Mouse (Mus musculus) limb, embryonic 12.5 days (tissue): ENCODE measurements around the gene Prpsap1. TPM values are rescaled to one million over a fixed set of nuclear protein-coding genes. Genes with fewer than 3 reads are reported as not detected.

Experiments used
- ATAC-seq: fragments of 200-750 bp; cut with Nextera tagmentation; 2 replicates; pipeline ENCODE4 v1.8.0; 2017; ENCODE audit warnings: low read depth, moderate TSS enrichment; ENCODE audit not compliant: insufficient number of reproducible peaks, insufficient read depth, low FRiP score, low TSS enrichment
- H3K27ac ChIP-seq: fragments of 300-500 bp; sonication (generic); 2 replicates; pipeline ENCODE4 v1.5.1; 2016; ENCODE audit warnings: mild to moderate bottlenecking, moderate library complexity
- H3K27me3 ChIP-seq: fragments of 300-500 bp; sonication (generic); 2 replicates; pipeline ENCODE4 v1.6.1; 2016; ENCODE audit warnings: mild to moderate bottlenecking, moderate library complexity
- H3K36me3 ChIP-seq: fragments of 300-500 bp; sonication (generic); 2 replicates; pipeline ENCODE4 v1.6.1; 2016; ENCODE audit warnings: mild to moderate bottlenecking, moderate library complexity
- H3K4me1 ChIP-seq: fragments of 300-500 bp; sonication (generic); replicated peaks from 2 replicates; pipeline ENCODE4 v1.6.1; 2016
- H3K4me2 ChIP-seq: fragments of 300-500 bp; sonication (generic); 2 replicates; pipeline ENCODE4 v1.6.1; 2016; ENCODE audit warnings: mild to moderate bottlenecking, moderate library complexity
- H3K4me3 ChIP-seq: fragments of 300-500 bp; sonication (generic); replicated peaks from 2 replicates; pipeline ENCODE4 v1.5.1; 2016; ENCODE audit warnings: mild to moderate bottlenecking
- H3K9ac ChIP-seq: fragments of 300-500 bp; sonication (generic); replicated peaks from 2 replicates; pipeline ENCODE4 v1.6.1; 2016; ENCODE audit warnings: mild to moderate bottlenecking, moderate library complexity
- H3K9me3 ChIP-seq: fragments of 300-500 bp; sonication (generic); 2 replicates; pipeline ENCODE4 v1.6.1; 2016; ENCODE audit warnings: mild to moderate bottlenecking, moderate library complexity
- WGBS: fragments of 180-500 bp; shearing (Covaris S2); methylation state at CpG from one replicate; pipeline ENCODE4 v1.1.7; 2016; 5-methylcytosine and 5-hydroxymethylcytosine counted together
- polyA plus RNA-seq: library from polyadenylated mRNA; unstranded; fragments of >200 nt; fragmentation: Nextera tagmentation; extraction: Ambion mirVana; gene quantifications from 2 replicates; pipeline ENCODE4 v1.2.1, GENCODE M21; 2016

Gene Prpsap1
- polyA plus RNA-seq, 1 experiment from 2014 or later = 199 TPM

GRCm38 (mm10) chr11:116463338-116463737 lies 30.7 kb downstream of the Prpsap1 start:
- ATAC-seq = peak; percentile 26
- no peaks in the 10 kb centered on the region for H3K36me3 ChIP-seq
- H3K4me2 ChIP-seq = no peak overlapping the region
- WGBS = 67% methylated on average over 5 of the region's 5 CpGs
- H3K9ac ChIP-seq = no peak overlapping the region
- H3K27me3 ChIP-seq = no peaks in the 10 kb centered on the region
- H3K4me1 ChIP-seq = peaks cover 4% of the 10 kb centered on the region
- no peak overlapping the region for H3K4me3 ChIP-seq
- H3K9me3 ChIP-seq = no peaks in the 10 kb centered on the region
- H3K27ac ChIP-seq = no peak overlapping the region

GRCm38 (mm10) chr11:116459786-116460185 lies 34.2 kb downstream of the Prpsap1 start:
- peaks cover 4% of the 10 kb centered on the region for H3K4me1 ChIP-seq
- no peak overlapping the region for H3K9ac ChIP-seq
- no peak overlapping the region for H3K4me2 ChIP-seq
- no peak for ATAC-seq
- no peaks in the 10 kb centered on the region for H3K36me3 ChIP-seq
- no peaks in the 10 kb centered on the region for H3K27me3 ChIP-seq
- no peak overlapping the region for H3K4me3 ChIP-seq
- 73% methylated on average over 4 of the region's 4 CpGs for WGBS
- H3K9me3 ChIP-seq = no peaks in the 10 kb centered on the region
- no peak overlapping the region for H3K27ac ChIP-seq

- H3K27ac ChIP-seq = no peak overlapping the region
- H3K36me3 ChIP-seq = no peaks in the 10 kb centered on the region
- H3K9me3 ChIP-seq = no peaks in the 10 kb centered on the region
- 83% methylated on average over 8 of the region's 8 CpGs for WGBS
- H3K4me2 ChIP-seq = no peak overlapping the region
- no peak overlapping the region for H3K9ac ChIP-seq
- 0 out of 2 replicates have a peak, but pooled peaks cover 8% of the 10 kb centered on the region for H3K4me1 ChIP-seq
- H3K4me3 ChIP-seq = no peak overlapping the region
- no peaks in the 10 kb centered on the region for H3K27me3 ChIP-seq
- no peak for ATAC-seq
Measured at GRCm38 (mm10) chr11:116456234-116456633, 37.8 kb downstream of the Prpsap1 start.

- Histone ChIP-seq H3K4me3 (no peak overlapping the region), H3K9ac (no peak overlapping the region), H3K4me2 (no peak overlapping the region), H3K36me3 (no peaks in the 10 kb centered on the region), H3K9me3 (peaks cover 9% of the 10 kb centered on the region; the same call in 1 of the 2 replicates), H3K27me3 (no peaks in the 10 kb centered on the region), H3K4me1 (0 out of 2 replicates have a peak, but pooled peaks cover 8% of the 10 kb centered on the region), H3K27ac (no peak overlapping the region)
- 88% methylated on average over 10 of the region's 10 CpGs for WGBS
- no peak for ATAC-seq
Measured at GRCm38 (mm10) chr11:116453889-116454288, 40.1 kb downstream of the Prpsap1 start.

- Histone ChIP-seq H3K4me2 (no peak overlapping the region), H3K9me3 (peaks cover 9% of the 10 kb centered on the region; the same call in 1 of the 2 replicates), H3K4me1 (peaks cover 17% of the 10 kb centered on the region), H3K4me3 (no peak overlapping the region), H3K36me3 (no peaks in the 10 kb centered on the region), H3K27ac (no peak overlapping the region), H3K27me3 (peaks cover 22% of the 10 kb centered on the region), H3K9ac (no peak overlapping the region)
- WGBS = 98% methylated on average over 3 of the region's 3 CpGs
- ATAC-seq = no peak
Measured at GRCm38 (mm10) chr11:116449341-116449740, 44.7 kb downstream of the Prpsap1 start.

- H3K4me2 ChIP-seq = no peak overlapping the region
- peaks cover 16% of the 10 kb centered on the region for H3K4me1 ChIP-seq
- no peak overlapping the region for H3K27ac ChIP-seq
- no peaks in the 10 kb centered on the region for H3K36me3 ChIP-seq
- 63% methylated on average over 5 of the region's 5 CpGs for WGBS
- no peak overlapping the region for H3K4me3 ChIP-seq
- ATAC-seq = no peak
- peaks cover 9% of the 10 kb centered on the region; the same call in 1 of the 2 replicates for H3K9me3 ChIP-seq
- H3K27me3 ChIP-seq = peaks cover 22% of the 10 kb centered on the region
- H3K9ac ChIP-seq = no peak overlapping the region
Measured at GRCm38 (mm10) chr11:116447822-116448221, 46.2 kb downstream of the Prpsap1 start.

GRCm38 (mm10) chr11:116446308-116446887 lies 47.6 kb downstream of the Prpsap1 start:
- ATAC-seq = 0 out of 2 replicates have a peak, but pooled peaks have one; percentile 3

GRCm38 (mm10) chr11:116445596-116446307 lies 48.2 kb downstream of the Prpsap1 start:
- Histone ChIP-seq H3K36me3 (no peaks in the 10 kb centered on the region), H3K27ac (no peak overlapping the region), H3K27me3 (peaks cover 22% of the 10 kb centered on the region), H3K4me2 (peak overlapping the region; percentile 20), H3K4me3 (no peak overlapping the region), H3K9me3 (peaks cover 5% of the 10 kb centered on the region; the same call in 1 of the 2 replicates), H3K9ac (no peak overlapping the region), H3K4me1 (peaks cover 18% of the 10 kb centered on the region)
- ATAC-seq = peak; percentile 11; the same call in 1 of the 2 replicates
- 24% methylated on average over 16 of the region's 16 CpGs for WGBS

More at GRCm38 (mm10) chr11:116446308-116446887, 47.6 kb downstream of the Prpsap1 start:
- Histone ChIP-seq H3K4me1 (peaks cover 18% of the 10 kb centered on the region), H3K36me3 (no peaks in the 10 kb centered on the region), H3K27me3 (peaks cover 22% of the 10 kb centered on the region), H3K9me3 (peaks cover 9% of the 10 kb centered on the region; the same call in 1 of the 2 replicates), H3K27ac (no peak overlapping the region), H3K4me3 (no peak overlapping the region), H3K9ac (no peak overlapping the region), H3K4me2 (peak overlapping the region; percentile 11; the same call in 1 of the 2 replicates)
- WGBS = 14% methylated on average over 19 of the region's 19 CpGs

- Histone ChIP-seq H3K9me3 (no peaks in the 10 kb centered on the region), H3K4me2 (no peak overlapping the region), H3K27ac (0 out of 2 replicates have a peak overlapping the region, but pooled peaks have one; percentile 45), H3K36me3 (peaks cover 9% of the 10 kb centered on the region), H3K27me3 (peaks cover 22% of the 10 kb centered on the region), H3K4me3 (no peak overlapping the region), H3K9ac (no peak overlapping the region), H3K4me1 (peaks cover 25% of the 10 kb centered on the region)
- 86% methylated on average over 6 of the region's 6 CpGs for WGBS
- ATAC-seq = no peak
Measured at GRCm38 (mm10) chr11:116443935-116444334, 50.1 kb downstream of the Prpsap1 start.

GRCm38 (mm10) chr11:116443311-116443710 lies 50.7 kb downstream of the Prpsap1 start:
- H3K27ac ChIP-seq = peak overlapping the region; percentile 20; the same call in 1 of the 2 replicates
- WGBS = 88% methylated on average over 6 of the region's 6 CpGs
- H3K27me3 ChIP-seq = peaks cover 22% of the 10 kb centered on the region
- peaks cover 25% of the 10 kb centered on the region for H3K4me1 ChIP-seq
- ATAC-seq = no peak
- 0 out of 2 replicates have a peak overlapping the region, but pooled peaks have one; percentile 8 for H3K9ac ChIP-seq
- no peak overlapping the region for H3K4me2 ChIP-seq
- H3K9me3 ChIP-seq = no peaks in the 10 kb centered on the region
- peaks cover 10% of the 10 kb centered on the region for H3K36me3 ChIP-seq
- H3K4me3 ChIP-seq = no peak overlapping the region

GRCm38 (mm10) chr11:116442867-116443177 lies 51.2 kb downstream of the Prpsap1 start:
- H3K9ac ChIP-seq = peak overlapping the region; percentile 8; the same call in 1 of the 2 replicates

More at GRCm38 (mm10) chr11:116442867-116443177, 51.2 kb downstream of the Prpsap1 start:
- H3K36me3 ChIP-seq = peaks cover 11% of the 10 kb centered on the region
- ATAC-seq = no peak
- H3K4me3 ChIP-seq = no peak overlapping the region
- H3K27ac ChIP-seq = peak overlapping the region; percentile 20; the same call in 1 of the 2 replicates
- H3K9me3 ChIP-seq = no peaks in the 10 kb centered on the region
- H3K4me1 ChIP-seq = peaks cover 25% of the 10 kb centered on the region
- 70% methylated on average over 6 of the region's 6 CpGs for WGBS
- no peak overlapping the region for H3K4me2 ChIP-seq
- H3K27me3 ChIP-seq = peaks cover 17% of the 10 kb centered on the region
